Mouse (Mus musculus): Measurements from ENCODE around the gene Esr1.

DNA sequence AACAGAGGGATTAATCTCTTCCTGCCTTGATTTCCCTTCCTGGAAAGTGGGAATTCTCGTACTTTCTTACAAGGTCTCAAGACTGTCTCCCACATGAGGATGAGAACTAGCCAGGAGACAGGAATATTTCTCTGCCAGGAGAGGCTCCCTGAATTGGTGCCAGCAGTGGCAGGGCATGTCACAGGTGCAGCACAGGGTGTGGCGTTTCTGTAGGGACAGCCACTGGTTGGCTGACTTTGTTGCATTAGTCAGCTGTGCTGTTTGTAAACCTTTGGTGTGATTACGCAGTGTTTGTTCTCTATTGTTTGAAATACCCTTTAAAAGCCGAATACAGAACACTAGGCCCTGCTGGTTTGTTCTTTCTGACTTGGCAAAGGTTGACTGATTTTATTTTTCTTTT is 11.8 kb upstream of the Esr1 start:
- TF ChIP-seq CTCF (IDR thresholded peaks at IDR 0.05) = no peak
- TF ChIP-seq EP300 (IDR thresholded peaks at IDR 0.05) = no peak

Data from lung, postnatal 0 days (tissue).